Mouse (Mus musculus) thymus, postnatal 25 days (tissue): ENCODE measurements at regions not wholly inside any gene's neighbourhood (a gene's known extent, or its start where the extent isn't known, plus 50 kb on each side); places are given as distances from the start of the nearest gene placed in this dataset.

Experiments used
- DNase-seq: peaks from one replicate; pipeline ENCODE4 v3.0.0; 2022

- DNase-seq: no peak
Observed at GRCm38 (mm10) chr9:46511307-46511706, 191.5 kb upstream of the 4931429L15Rik start.

GRCm38 (mm10) chr9:46509896-46510295 lies 190.1 kb upstream of the 4931429L15Rik start:
- no peak for DNase-seq

DNA sequence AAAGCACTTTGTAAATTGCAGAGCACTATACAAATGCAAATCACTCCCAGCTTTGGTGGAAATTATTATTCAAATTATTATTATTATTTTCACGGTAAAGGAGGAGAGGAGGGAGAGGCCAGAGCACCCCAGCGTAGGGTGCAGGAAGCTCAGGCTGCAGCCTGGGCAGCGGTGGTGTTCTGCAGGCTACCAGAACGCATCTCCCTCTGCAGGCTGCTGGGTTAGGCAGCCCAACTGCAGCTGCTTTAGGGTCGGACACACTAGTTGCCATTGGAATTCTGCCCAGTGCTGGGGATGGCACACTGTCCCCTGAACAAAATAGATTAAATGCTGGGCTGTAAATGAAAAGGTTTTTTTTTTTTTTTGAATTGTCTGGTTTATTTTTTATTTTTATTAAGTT lies 189.7 kb upstream of the 4931429L15Rik start:
- no peak for DNase-seq

DNA sequence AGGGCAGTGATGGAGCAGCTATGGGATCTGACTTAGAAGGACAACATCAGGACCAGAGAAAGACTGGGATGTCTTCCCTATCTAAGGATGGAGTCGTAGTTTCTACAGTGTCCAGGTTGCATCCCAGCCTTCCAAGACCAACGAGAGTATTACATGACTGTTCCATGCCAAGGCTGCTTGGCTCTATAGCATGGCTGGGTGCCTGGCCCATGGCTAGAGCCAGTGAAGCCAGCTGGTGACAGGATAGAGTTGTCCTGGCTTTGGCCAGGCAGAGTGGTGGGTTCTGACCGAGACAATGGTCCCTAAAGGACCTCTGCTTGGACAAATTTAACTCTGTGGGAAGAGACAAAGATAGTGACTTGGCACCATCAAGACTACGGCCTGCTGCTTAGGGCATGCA lies 187.2 kb upstream of the 4931429L15Rik start:
- DNase-seq: no peak

DNA sequence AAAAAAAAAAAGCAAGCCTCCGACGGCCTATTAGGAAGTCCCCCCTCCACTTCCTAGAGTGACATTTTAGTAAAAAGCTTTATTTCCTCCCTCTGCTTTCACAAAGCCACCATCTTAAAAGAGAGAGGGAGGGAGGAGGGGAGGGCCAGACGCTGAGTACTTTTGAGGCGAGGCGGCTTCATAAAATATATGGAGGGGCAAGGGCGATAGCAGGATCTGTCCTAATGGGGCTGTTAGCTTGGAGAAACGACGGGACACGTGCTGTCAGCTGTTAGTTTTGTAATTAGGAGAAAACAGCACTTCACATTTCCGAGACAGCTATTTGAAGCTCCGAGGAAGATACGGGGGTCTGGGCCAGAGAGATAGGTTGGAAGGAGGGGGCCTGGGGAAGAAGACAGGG lies 184.8 kb upstream of the 4931429L15Rik start:
- no peak for DNase-seq

GRCm38 (mm10) chr9:46504133-46504416 lies 184.3 kb upstream of the 4931429L15Rik start:
- no peak for DNase-seq

DNA sequence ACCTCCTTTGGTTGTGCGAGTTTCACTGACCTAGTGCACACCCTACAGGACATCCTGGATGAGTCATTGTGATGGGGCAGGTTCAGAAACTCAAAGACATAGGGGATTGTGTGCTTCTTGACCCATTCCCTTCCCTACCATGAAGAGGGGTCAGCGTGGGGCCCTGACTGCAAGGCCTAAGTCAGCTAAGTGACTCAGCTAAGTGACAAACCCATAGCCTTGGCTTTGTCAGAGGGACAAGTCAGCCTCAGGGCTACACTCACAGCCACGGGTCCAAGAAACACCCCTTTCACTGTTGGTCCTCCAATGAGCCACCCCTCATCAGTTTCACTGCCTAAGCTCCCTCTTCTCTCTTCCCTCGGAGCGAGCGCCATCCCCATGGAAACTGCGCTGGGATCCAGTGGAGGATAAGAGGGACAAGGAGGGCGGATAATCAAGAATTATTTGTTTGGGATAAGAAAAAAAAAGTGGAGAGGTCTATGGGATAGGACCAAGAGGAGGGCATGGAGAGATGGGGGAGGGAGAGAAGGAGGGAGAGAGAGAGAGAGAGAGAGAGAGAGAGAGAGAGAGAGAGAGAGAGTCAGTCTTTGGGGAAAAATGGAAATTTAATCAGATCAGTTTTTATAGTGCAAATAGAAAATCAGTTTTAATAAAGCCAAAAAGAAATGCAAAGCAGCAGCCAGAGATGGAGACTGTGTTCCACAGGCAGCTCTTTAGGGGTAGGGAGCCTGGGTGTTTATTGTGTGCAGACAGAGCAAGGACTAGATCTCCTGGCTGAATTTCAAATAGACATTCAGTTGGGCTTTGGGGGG lies 183.7 kb upstream of the 4931429L15Rik start:
- no peak for DNase-seq

GRCm38 (mm10) chr9:46499426-46499825 lies 179.6 kb upstream of the 4931429L15Rik start:
- no peak for DNase-seq

GRCm38 (mm10) chr9:46498861-46499260 lies 179.1 kb upstream of the 4931429L15Rik start:
- DNase-seq: no peak

DNA sequence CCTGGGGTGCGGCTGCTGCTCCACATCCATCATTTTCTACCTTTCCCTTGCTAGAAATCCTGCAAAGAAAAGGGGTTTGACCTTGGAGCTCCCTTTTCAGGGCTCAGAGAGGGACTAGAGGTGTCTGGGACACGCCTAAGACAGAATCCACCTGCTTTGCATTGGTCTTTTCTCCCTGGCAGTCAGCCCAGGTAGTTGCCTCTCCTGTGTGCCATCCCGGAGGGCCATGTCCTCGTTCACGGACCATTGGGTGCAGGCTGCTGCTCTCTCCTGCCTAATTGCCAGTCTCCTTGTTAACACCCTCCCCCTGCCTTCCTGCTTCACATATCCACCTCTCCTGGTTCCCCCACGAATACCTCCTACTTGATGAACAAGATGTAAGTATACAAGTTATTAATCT lies 175.5 kb upstream of the 4931429L15Rik start:
- no peak for DNase-seq

DNA sequence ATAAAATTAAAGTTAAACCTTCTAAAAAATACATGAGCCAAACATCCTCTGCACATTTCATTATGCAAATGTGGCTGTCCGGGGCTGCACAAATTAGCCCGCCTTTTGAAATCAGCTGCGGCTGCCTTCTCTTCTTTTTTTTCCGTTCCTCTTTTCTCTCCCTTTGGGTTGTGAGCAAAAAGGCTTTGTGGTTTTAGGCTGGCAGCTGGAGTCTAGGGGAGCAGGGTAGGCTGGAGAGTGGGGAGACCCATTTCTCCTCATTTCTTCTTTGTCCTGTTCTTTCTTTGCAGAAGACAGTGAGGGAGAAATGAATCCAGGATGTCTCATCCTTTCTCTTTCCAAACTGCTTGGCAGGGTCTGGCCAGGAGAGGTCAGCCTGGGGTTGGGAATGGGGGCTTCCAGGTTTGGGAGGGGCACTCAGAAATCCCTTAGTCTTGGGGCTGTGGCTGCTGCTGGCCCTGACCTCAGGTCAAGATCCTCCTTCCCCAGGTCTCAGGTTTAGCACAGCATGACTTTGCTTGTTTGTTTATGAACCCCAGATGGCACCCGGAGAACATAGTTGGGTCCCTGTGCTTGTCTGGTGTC lies 163.2 kb upstream of the 4931429L15Rik start:
- DNase-seq: no peak

GRCm38 (mm10) chr9:46482034-46482858 lies 162.5 kb upstream of the 4931429L15Rik start:
- no peak for DNase-seq

DNA sequence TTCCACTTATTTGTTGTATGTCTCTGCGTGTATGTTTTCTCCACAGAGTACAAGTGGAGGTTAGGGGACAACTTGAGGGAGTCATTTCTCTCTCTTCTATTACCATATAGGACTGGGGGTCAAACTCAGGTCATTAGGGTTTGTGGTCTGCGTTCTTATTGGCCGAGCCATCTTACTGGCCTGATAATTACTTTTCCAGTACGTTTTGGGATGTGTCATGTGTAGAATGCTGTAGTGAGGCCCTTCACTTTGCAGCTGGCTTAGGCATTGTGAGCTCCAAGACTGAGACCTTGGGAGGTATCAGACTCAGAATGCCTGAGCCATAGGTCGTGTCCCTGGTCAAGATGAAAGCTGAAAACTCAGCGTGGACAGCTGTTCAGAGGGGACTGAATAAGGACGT lies 161.7 kb upstream of the 4931429L15Rik start:
- no peak for DNase-seq

- no peak for DNase-seq
Observed at GRCm38 (mm10) chr9:46480080-46480690, 160.4 kb upstream of the 4931429L15Rik start.

DNA sequence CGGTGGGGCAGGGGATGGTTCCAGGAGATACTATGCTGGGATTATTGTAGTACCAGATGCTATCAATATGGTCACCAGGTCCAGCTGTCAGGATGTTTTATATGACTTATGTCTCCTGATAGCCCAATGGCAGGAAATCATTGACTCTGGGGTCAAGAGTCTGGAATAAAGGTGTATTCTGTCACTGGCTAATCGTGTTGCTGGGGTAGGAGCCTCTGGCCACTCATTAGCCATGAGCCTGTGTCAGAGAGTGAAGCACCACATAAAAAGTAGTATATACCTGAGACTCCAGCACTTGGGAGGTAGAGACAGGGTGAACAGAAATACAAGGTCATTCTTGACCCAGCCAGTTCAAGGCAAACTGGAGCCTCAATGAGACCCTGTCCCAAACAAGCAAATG lies 158.8 kb upstream of the 4931429L15Rik start:
- DNase-seq: no peak

DNA sequence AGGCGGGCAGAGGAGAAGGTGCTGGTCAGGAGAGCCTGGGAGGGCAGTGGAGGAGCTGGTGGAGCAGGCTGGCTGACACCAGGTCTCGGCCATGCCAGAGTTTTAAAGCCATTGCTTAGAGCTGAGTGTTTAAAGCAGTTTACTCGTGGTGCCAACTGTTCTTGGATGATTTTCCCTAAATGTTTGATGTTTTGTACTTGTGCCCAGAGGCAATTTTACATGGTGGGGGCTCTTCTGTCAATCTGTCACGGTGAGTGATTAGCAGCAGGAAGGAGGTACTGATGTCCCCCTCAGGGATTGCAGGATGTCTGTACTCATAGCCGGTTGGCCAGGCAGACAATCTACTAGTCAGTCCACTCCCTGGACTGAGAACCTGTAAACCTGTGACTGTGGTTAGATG lies 156.7 kb upstream of the 4931429L15Rik start:
- DNase-seq: no peak

DNA sequence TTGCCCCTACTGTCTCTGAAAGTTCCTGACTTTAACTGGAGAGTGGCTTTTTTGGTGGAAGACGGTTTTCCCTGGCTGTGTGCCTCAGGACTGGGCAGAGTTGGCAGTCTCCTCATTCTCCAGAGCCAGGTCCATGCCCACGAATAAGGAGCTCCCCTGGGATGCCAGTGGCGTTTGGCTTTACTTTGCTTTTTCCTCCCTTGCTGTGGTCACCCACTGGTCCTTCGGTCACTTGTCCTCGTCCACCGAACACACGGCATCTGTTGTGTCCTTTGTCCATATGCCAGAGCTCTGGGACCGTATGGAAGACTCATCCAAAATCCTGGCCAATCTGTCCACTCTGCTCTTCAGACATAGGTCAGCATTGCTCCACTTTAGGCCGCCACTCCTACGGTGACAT lies 153.9 kb upstream of the 4931429L15Rik start:
- DNase-seq: no peak

GRCm38 (mm10) chr9:46469521-46469920 lies 149.7 kb upstream of the 4931429L15Rik start:
- DNase-seq: no peak

DNA sequence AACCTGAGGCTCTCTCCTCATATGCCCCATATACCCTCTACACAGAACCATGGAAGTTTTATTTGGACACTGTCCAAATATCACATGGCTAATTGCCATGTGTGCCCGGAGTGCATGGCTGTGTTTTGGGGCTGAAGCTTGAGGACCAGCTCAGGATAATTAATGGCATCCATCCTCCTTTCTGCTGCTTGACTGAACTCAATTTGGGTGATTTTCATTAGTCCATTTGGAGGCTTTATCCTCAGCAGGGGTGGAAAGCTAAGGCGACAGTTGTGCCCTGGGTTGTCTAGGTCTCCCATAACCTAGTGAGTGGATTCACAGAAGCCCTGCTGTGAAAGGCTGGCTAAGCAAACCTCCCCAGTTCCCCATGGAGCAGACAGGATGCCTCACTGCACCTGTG lies 148.5 kb upstream of the 4931429L15Rik start:
- DNase-seq: no peak

DNA sequence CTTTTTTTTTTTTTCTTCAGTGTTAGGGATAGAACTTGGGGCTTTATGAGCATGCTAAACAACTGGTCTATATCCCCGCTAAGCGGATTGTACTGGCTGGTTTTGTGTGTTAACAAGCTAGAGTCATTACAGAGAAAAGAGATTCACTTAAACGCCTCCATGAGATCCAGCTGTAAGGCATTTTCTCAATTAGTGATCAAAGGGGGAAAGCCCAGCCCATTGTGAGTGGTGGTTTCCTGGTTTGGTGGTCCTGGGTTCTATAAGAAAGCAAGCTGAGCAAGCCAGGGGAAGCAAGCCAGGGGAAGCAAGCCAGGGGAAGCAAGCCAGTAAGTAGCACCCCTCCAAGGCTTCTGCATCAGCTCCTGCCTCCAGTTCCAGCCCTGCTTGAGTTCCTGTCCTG lies 147.9 kb upstream of the 4931429L15Rik start:
- no peak for DNase-seq

DNA sequence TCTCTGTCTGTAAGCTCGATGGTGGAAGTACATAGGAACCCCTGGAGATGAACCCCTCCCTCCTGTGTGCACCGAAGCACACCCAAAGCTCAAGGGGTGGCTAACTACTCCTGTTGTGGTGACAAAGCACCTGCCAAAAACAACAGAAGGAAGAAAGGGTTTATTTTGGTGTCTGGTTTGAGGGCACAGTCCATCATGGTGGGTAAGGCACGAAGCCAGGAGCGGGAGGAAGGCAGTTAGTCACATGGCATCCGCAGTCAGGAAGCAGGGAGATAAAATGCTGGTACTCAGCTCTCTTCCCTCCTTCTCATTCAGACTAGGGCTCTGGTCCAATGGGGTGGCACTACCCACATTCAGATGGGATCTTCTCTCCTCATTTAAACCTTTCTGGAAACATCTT lies 142.9 kb upstream of the 4931429L15Rik start:
- no peak for DNase-seq

DNA sequence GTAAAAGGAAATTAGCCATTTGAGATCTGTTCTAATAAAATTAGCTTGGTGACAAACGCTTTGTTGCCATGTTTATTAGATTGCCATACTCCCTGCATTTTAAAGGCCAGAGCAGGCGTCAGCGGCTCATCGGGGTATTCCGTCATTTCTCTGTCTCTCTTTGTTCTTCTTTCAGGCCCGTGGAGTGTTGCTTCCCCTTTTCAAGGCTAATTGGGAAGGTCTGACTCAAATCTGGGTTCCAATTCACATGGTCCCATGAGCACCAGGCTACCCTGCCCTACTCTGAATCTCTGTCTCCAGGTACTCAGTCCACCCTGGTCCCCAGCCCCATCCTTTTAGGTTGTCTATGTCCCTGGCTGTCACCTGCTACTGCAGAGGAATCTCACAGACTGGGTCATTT lies 138.2 kb upstream of the 4931429L15Rik start:
- DNase-seq: no peak

DNA sequence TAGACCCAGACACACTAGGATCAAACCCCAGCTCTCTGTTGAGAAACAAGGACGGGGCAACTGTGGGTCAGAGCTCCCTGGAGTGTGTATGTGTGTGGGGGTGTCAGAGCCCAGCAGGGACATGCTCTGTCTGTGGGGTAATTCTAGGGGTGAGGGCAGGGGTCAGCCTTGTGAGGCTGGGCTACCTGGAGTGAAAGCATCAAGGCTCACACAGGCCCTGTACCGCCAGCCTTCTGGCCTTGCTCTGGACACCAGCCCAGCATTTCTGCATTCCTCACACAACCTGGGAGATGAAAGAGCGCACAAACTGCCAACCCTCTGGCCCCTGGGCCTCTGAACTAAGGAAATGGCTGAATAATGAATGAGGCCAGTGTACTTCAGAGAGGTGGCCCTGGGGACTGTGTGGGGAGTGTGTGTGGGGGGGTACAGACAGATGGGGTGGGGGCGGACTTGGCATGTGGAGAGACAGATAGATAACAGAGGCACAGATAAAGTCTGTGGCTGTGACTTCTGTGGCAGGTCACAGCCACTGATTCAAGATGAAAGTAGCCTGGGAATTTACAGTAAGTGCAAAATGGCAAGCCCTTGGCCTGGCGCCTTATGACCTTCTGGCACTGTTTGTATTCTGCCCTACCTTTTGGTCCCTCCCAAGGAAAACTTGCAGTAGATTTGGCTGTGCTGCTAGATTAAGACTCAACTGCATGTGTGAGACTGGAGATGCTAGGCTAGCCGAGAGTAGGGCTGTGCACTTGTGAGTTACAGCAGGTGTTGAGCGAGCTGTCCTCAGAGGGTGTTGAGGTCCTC lies 135.2 kb upstream of the 4931429L15Rik start:
- DNase-seq: no peak
